ENCODE assay signal across 10 mouse cellular contexts in genomic region chr12:4007181-4007580, GRCm38 (mm10). TPM values are rescaled to one million over a fixed set of nuclear protein-coding genes. Genes with fewer than 3 reads are reported as not detected.
A peak's percentile ranks its signal among the peaks of the same experiment; 100 is the strongest.
DNase-seq lines count a peak whose midpoint lies in the region; ATAC-seq and TF ChIP-seq lines count a peak whose summit lies in the region.
"Had no signal": no experiment of that assay in that cellular context is flagged by ENCODE, and none has a peak within 500 bp of the region (broad histone marks: within the 10 kb centered on the region; RNA-seq: fewer than 3 reads in every experiment).

No protein-coding gene starts in this region.

- WGBS in midbrain, embryonic 10.5 days, result 57% methylated on average over 4 of the region's 4 CpGs
- 54% methylated on average over 4 of the region's 4 CpGs for WGBS in midbrain, embryonic 11.5 days
- WGBS in thymus, adult 2 months, result 83% methylated on average over 4 of the region's 4 CpGs

- no peak overlapping the region for H3K9ac ChIP-seq in midbrain, embryonic 11.5 days (ENCODE audit: low read length)

- TF ChIP-seq CTCF in thymus, adult 2 months (IDR thresholded peaks at IDR 0.05; ENCODE audit: borderline replicate concordance, control insufficient read depth, extremely low read depth, insufficient read depth, low read length, poor library complexity), result no peak

- no peak overlapping the region for H3K4me2 ChIP-seq in midbrain, embryonic 11.5 days

- H3K9me3 ChIP-seq in midbrain, embryonic 10.5 days (replicated peaks), result no peaks in the 10 kb centered on the region
- H3K9me3 ChIP-seq in midbrain, embryonic 11.5 days (ENCODE audit: control insufficient read depth, low read length), result no peaks in the 10 kb centered on the region

- H3K4me3 ChIP-seq in midbrain, embryonic 10.5 days, result no peak overlapping the region
- H3K4me3 ChIP-seq in midbrain, embryonic 11.5 days (ENCODE audit: low read depth, low read length), result no peak overlapping the region
- H3K4me3 ChIP-seq in thymus, adult 2 months (ENCODE audit: control insufficient read depth, insufficient read depth, low read length), result no peak overlapping the region

- intact Hi-C loops in gastrocnemius, postnatal 36 days (cut with DNase I), result no loop called here

- DNase-seq in midbrain, embryonic 10.5 days (ENCODE audit: low spot score), result no peak
- DNase-seq in midbrain, embryonic 11.5 days (ENCODE audit: low spot score, missing footprints), result no peak
- peak; percentile 69 to 76 for DNase-seq in cerebellum, adult 18-20 months
- peak; percentile 30 to 38 for DNase-seq in gastrocnemius, postnatal 36 days
- DNase-seq in lung, adult 18-20 months, result peak; percentile 65 to 77
- DNase-seq in thymus, adult 2 months, result no peak
- no peak for DNase-seq in kidney, postnatal 4 days

- no peaks in the 10 kb centered on the region for H3K27me3 ChIP-seq in midbrain, embryonic 10.5 days (ENCODE audit: low read depth, poor library complexity, severe bottlenecking)
- H3K27me3 ChIP-seq in midbrain, embryonic 11.5 days (ENCODE audit: control insufficient read depth, insufficient read depth, low read length), result no peaks in the 10 kb centered on the region
- H3K27me3 ChIP-seq in thymus, adult 2 months (ENCODE audit: control insufficient read depth, insufficient read depth, low read length), result no peaks in the 10 kb centered on the region

- H3K36me3 ChIP-seq in midbrain, embryonic 10.5 days, result no peaks in the 10 kb centered on the region
- H3K36me3 ChIP-seq in midbrain, embryonic 11.5 days (ENCODE audit: control insufficient read depth, insufficient read depth, low read length), result no peaks in the 10 kb centered on the region
- H3K36me3 ChIP-seq in thymus, adult 2 months (ENCODE audit: control insufficient read depth, insufficient read depth, low read length), result no peaks in the 10 kb centered on the region

- peak overlapping the region; percentile 29; the same call in 1 of the 2 replicates for H3K27ac ChIP-seq in midbrain, embryonic 10.5 days (replicated peaks)
- H3K27ac ChIP-seq in midbrain, embryonic 11.5 days (ENCODE audit: low read depth, low read length), result no peak overlapping the region; the same call in 1 of the 2 replicates
- no peak overlapping the region for H3K27ac ChIP-seq in thymus, adult 2 months (ENCODE audit: control insufficient read depth, insufficient read depth, low read length)

- H3K4me1 ChIP-seq in midbrain, embryonic 10.5 days, result peaks cover 61% of the 10 kb centered on the region
- peaks cover 8% of the 10 kb centered on the region; the same call in 1 of the 2 replicates for H3K4me1 ChIP-seq in midbrain, embryonic 11.5 days (ENCODE audit: control insufficient read depth, insufficient read depth, low read length)
- H3K4me1 ChIP-seq in thymus, adult 2 months (replicated peaks; ENCODE audit: control insufficient read depth, insufficient read depth, low read length), result no peaks in the 10 kb centered on the region

- ATAC-seq in midbrain, embryonic 11.5 days (ENCODE audit: low FRiP score), result no peak; the same call in 1 of the 2 replicates
- no peak for ATAC-seq in activated CD4-positive, CD25-positive, alpha-beta regulatory T cell, adult 4 months
- ATAC-seq: Patski had no signal

- no peak for TF ChIP-seq POLR2A in thymus, adult 2 months (IDR thresholded peaks at IDR 0.05; ENCODE audit: control insufficient read depth, extremely low read depth, insufficient read depth, low read length, poor library complexity)

RNA-seq across cellular contexts. Expression of gene Efr3b, which starts 31.5 kb away (rescaled TPM):
- polyA plus RNA-seq in midbrain, embryonic 10.5 days (2016; fragmentation: Nextera tagmentation; extraction: Ambion mirVana), result 8.4 and 13.4 TPM in 2 replicates
- 11.4 and 11.7 TPM in 2 replicates for polyA plus RNA-seq in midbrain, embryonic 11.5 days (2014; fragmentation: Nextera tagmentation; extraction: Ambion mirVana)
- total RNA-seq in gastrocnemius, postnatal 36 days (2021), result 1 to 10 TPM; 3.3 to 3.8 TPM
- polyA plus RNA-seq in thymus, adult 2 months (2012; rRNA removed), result 1.5 TPM in 2 replicates
- under 1 TPM in 1 of 2 experiments, not detected in 1; 0.37 TPM for polyA plus RNA-seq in activated CD4-positive, CD25-positive, alpha-beta regulatory T cell, adult 4 months (2017; shearing (Covaris generic))

RNA-seq across cellular contexts. Expression of gene Pomc, which starts 52.4 kb away (rescaled TPM):
- polyA plus RNA-seq in midbrain, embryonic 10.5 days (2016; fragmentation: Nextera tagmentation; extraction: Ambion mirVana), result 7.8 and 8.2 TPM in 2 replicates
- 6.9 and 7.3 TPM in 2 replicates for polyA plus RNA-seq in midbrain, embryonic 11.5 days (2014; fragmentation: Nextera tagmentation; extraction: Ambion mirVana)
- total RNA-seq in gastrocnemius, postnatal 36 days (2021), result not detected
- polyA plus RNA-seq in thymus, adult 2 months (2012; rRNA removed), result 2.7 and 3.9 TPM in 2 replicates
- 1 to 10 TPM; 1.5 to 1.8 TPM for polyA plus RNA-seq in activated CD4-positive, CD25-positive, alpha-beta regulatory T cell, adult 4 months (2017; shearing (Covaris generic))
- polyA plus RNA-seq: liver, adult 2 months; Patski had no signal

Comparison
In these comparisons a context has a peak if more than half of its experiments do, and no peak if none do; other contexts are left out.
1. DNase-seq: peak in cerebellum, adult 18-20 months (2 of 2), gastrocnemius, postnatal 36 days (2 of 2) and lung, adult 18-20 months (2 of 2); none in midbrain, embryonic 10.5 days (single experiment), midbrain, embryonic 11.5 days (single experiment), thymus, adult 2 months (single experiment) and kidney, postnatal 4 days (0 of 2).